Mouse (Mus musculus) right cerebral cortex, adult 2 months (tissue): ENCODE results near the gene Pnpla3.
"Not testable (repeated sequence)": the region's sequence is repeated elsewhere in the genome, so short reads cannot be mapped to it uniquely, and the experiment has no call there.

Experiments used
- DNase-seq, 2 experiments: peaks; one replicate each; pipeline ENCODE4 v3.0.0; 2021 to 2022; ENCODE audit warnings: low spot score in 2 of 2

Pnpla3 gene

DNA sequence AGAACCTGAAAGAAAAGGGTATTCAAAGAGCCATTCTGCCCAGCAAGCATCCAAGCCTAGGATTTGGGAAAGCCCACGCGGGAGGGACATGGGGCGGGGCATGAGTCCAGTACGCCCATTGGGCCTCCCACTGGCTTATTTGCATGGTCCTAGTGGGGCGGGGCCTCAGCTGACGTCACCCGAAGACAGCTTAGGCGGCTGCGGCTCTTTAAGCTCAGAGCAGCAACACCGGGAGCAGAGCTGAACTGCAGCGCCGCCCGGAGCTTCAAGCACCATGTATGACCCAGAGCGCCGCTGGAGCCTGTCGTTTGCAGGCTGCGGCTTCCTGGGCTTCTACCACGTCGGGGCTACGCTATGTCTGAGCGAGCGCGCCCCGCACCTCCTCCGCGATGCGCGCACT lies at the start of gene Pnpla3:
Gene Pnpla3 (plus strand): TSS at position 238 of the 400 bp plus-strand sequence.
- DNase-seq, result peak; percentile 96 to 99

DNA sequence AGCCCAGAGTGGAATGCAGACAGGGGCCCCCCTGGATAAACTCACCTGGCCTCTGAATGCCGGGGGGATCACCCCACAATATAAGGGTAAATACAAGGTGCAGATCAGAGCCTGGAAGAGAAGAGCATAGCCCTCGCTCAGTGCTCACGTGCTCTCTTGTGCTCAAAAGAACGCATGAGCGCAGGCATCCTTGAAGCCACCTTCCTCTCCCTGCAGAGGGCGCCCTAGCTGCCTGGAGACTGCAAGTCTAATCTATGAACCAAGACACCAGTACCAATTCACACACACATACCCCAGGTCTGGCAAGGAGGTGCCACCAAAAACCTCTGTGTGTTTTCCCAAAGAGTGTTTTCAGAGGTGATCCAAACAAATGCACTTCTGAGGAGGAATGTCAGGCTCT lies 47.0 kb upstream of the Pnpla3 start:
- DNase-seq, result peak; percentile 33 to 35

GRCm38 (mm10) chr15:84121036-84121435 lies 46.6 kb upstream of the Pnpla3 start:
- DNase-seq, result no peak

GRCm38 (mm10) chr15:84123075-84123474 lies 44.6 kb upstream of the Pnpla3 start, which contains the start of gene Pnpla5:
Gene Pnpla5 (minus strand): TSS chr15:84123175.
- no peak for DNase-seq

DNA sequence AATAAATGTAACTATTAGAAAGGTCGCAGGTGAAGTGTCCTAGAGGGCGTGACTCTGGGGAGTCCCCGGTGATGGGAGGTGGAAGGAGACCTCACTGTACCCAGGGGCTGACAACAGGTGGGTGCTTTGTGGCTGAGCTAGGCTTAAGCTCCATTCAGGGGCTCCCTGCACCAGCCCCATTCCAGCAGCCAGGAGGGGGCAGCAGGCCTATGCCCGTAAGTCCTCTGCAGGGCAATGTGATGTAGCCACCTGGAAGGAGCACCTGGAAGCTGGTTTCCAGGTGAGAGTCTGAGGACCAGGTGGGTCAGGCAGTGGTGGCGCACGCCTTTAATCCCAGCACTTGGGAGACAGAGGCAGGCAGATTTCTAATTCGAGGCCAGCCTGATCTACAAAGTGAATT lies 43.6 kb upstream of the Pnpla3 start:
- DNase-seq, result no peak

GRCm38 (mm10) chr15:84126447-84126846 lies 41.2 kb upstream of the Pnpla3 start:
- DNase-seq, result no peak

DNA sequence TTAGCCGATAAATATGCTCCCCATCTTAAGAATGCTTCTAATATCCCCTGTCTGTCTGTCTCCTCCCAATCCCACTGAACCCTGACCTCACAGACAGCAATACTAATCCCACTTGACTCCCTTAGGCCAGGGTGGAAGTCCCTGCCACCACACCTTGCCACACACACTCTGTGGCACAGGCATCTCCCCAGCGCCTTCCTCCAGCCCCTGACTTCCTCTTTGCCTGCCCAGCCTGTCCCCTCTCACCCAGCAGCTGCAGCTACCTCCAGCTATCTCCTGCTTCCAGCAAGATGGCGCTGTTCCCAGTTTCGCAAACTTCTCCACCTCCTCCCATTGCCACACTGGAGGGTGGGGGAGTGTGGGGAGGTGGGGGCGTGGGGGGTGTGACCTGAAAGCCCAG lies 40.8 kb upstream of the Pnpla3 start:
- DNase-seq, result no peak

DNA sequence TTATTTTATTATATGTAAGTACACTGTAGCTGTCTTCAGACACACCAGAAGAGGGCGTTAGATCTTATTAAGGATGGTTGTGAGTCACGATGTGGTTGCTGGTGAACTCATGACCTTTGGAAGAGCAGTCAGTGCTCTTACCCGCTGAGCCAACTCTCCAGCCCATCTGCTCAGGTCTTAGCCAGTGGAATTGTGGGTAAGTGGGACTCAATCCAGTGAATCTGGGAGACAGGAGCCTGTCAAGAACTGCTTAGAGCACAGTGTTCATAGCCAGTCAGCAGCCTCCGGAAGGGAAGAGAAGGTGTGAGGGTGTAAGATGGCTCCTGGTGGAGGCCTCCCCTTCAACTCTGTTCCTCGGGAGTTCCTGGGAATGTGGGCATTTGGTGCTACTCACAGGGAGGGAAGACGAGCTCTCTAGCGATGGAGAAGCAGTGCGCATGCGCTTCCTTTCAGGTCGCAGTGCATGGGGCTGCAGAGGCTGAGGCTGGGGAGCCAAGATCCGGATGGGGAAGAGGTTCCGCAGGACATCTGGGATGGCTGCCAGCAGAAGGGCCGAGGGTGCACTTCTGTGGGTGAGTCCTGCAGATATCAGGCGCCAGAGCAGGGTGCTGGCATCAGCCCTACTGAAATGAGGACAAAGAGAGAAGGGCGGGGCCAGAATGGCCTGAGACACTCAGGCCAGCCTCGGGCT lies 36.4 kb upstream of the Pnpla3 start:
- no peak for DNase-seq

DNA sequence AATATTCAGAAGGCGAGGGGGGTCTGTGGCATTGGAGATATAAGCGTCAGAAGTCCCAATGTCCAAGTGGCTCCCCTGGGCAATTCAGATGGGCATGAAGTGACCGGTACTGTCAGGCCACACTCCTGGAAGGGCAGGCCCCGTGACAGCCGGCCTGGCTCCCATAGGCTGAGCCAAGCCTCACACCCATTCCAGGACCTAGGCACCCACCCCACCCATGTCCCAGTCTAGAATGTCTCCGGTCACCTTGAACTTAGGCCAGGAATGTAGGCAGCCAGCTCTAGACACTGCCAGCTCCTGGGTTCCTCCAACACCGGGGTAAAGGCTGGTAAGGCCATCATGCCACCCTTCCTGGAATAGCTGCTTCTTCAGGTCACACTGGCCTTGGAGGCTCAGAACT lies 35.7 kb upstream of the Pnpla3 start:
- no peak for DNase-seq

DNA sequence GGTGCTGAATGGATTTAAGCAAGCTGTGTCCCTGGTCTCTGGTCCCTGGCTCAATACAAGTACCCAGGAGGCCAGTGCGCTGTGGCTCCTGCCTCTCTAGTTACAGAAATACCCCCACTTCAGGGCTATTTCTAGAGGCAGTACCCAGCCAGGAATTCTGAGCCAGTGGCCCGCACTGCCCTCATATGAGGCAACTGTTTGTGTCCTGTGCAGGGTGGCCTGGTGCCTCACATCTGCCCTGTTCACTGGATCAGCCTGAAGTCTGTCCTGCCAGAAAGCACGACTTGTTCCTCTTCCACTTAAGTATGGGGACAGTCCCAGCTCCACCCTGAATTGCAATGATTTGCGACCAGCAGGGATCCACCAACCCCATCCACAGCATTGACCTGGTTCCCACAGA lies 34.2 kb upstream of the Pnpla3 start:
- no peak for DNase-seq

GRCm38 (mm10) chr15:84135472-84135871 lies 32.2 kb upstream of the Pnpla3 start:
- DNase-seq, result no peak

DNA sequence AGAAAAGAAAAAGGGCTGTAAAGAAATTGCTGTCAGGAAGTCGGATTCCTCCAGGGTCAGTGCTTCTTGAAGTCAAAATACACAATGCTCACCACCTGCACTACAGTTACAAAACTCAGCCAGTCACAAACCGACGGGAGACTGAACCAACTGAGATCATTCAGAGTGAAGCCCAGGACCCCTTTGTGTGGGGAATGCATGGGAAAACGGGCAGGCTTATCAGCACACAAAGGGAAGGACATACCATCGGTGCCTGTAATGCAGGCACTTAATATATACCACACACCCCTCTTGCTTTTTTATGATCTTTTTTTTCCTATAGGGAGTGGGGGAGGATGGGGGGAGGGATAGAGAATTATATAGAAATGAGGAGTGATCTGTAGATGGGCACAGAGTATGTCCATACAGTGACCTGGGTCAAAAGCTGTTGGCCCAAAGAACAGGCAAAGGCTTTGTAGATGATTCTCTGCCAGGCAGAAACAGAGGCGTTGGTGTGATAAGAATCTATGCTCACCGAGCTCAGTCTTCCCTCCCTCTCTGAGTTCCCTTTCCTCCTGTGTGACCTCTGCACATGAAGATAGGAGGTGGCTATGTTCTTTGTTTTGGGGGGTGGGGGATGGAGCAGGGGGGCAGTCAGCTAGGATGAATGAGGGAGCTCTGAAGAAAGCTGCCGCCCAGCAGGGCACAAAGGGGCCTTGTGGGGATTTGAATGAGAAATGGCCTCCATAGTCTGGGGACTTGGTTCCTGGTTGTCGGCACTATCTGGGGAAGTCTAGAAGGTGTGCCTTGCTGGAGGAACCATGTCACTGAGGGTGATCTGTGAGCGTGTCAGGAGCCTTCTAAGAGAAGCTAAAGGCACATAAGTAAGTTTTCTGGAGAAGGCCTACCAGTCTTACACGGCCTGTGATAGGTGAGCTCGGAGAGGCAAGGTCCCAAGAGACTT lies 30.9 kb upstream of the Pnpla3 start:
- DNase-seq, result no peak

GRCm38 (mm10) chr15:84139592-84140005 lies 28.0 kb upstream of the Pnpla3 start:
- no peak for DNase-seq

- DNase-seq, result no peak
Measured at GRCm38 (mm10) chr15:84140109-84140508, 27.5 kb upstream of the Pnpla3 start.

DNA sequence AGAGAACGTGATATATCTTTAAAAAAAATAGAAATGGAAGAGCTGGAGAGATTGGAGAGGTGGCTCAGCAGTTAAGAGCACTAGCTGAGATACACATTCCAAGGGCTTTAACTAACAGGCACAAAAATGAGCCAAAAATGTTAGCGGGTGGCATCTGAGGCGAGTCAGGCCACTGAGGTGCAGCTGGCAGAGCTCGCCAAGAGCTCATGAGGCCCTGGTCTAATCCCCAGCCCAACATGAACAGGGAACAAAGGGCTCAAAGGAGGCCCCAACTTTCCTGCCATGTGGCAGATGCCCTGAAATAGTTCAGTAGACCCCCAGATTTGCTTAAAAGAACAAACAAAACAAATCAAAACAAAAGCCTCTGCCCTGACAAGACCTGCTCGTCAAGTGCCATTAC lies 26.7 kb upstream of the Pnpla3 start:
- DNase-seq, result no peak

DNA sequence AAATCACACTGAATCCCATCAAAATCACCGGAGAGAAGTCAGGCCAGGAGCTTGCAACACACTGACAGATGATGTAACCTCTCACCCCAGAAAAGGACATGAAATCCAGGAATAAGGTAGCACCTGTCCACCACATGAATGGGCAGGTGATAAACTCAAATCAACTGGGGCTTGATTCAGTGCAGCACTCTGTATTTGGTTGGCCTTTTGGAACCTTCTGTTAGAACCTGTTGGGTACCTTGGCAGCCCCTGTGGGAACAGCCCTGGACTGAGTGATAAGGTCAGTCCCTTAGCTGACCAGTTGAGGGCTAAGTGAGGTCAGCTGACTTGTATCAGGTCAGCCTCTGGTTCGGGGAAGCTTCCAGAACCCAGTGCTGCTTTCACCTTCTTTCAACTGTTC lies 11.5 kb upstream of the Pnpla3 start:
- no peak for DNase-seq

DNA sequence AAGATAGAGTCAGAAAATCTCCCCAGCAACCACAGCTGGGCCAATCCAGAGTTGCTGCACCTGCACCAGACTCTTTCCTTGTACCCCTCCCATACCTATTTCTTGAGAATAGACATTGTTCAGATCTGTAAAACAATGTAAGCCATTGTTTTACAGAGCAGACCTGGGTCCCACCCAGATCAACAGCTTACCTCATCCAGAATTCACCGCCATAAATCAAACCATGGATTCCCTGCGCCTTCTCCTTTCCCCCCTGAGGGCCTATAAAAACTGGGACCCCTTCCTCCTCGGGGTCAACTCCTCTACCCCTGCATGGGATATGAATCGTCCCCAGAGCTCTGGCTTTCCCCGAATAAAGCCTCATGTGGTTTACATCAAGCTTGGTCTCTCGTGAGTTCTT lies 10.1 kb upstream of the Pnpla3 start:
- DNase-seq, result not testable (repeated sequence)

DNA sequence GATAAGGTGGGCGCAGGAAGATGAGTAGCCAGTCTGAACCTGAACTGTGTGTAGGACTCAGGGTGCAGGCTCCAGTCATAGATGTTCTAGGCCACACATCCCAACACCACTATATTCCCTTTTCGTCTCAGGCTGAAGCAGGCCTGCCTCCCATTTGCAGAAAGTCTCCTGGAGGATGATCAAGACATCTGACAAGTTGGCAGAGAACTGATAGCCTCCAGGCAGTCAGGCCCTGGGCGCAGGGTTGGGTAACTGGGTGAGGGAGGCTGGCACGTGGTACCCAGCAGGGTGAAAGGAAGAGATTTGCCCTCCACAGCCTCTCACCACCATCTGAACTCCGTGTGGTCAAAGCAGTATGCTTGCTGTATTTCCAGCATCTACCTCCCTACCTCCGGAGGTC lies 5.8 kb upstream of the Pnpla3 start:
- no peak for DNase-seq

GRCm38 (mm10) chr15:84166818-84167217 lies 819 bp upstream of the Pnpla3 start:
- DNase-seq, result no peak

GRCm38 (mm10) chr15:84168170-84169161 lies 829 bp downstream of the Pnpla3 start:
- peak in 1 of 2 experiments; percentile 44 for DNase-seq

GRCm38 (mm10) chr15:84169511-84169910 lies 1.9 kb downstream of the Pnpla3 start:
- no peak for DNase-seq

- DNase-seq, result no peak
Measured at GRCm38 (mm10) chr15:84171166-84171565, 3.5 kb downstream of the Pnpla3 start.
